Mouse (Mus musculus) kidney, adult 18-20 months (tissue): ENCODE results near the gene Spg20.
A peak's percentile ranks its signal among the peaks of the same experiment; 100 is the strongest.

Source experiments
- DNase-seq: peaks from one replicate; pipeline ENCODE4 v3.0.0; 2021

The Spg20 gene

DNA sequence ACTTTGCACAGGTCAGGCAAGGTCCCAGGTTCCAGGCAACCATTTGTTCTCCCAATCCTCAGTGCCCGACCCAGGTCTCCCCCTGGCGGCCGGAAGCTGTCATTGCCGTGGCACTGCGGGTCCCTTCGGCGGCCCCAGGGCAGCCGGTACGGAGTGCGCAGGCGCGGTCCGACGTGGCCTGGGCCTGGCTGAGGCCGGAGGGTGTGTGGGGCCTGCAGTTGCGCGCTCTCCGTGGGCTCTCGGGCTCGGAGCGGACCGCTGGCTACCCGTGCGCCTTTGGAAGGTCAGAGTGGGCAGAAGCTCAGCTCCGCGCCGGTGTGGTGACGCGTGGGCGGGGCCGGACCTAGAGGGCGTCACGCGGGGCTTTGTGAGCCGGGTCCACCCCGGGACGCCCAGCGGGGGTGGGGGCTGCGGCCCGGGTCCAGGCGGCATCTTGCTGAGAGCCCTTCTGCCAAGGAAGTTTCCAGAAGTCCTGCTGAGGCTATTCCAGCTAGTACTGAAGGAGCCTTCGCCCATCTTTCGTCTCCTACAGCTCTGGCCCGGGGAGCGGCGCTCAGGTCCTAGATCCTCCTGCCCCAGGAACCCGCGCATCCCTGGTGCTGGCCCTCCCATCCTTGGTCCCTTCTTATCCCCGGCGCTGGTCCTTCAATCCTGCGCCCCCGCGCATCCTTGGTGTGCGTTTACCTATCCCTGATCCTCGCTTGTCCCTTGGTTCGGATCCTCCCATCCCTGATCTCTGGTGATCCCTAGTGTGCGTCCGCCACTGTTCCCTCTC lies at the start of gene Spg20:
Gene Spg20 (plus strand): TSS at position 174 of the 775 bp plus-strand sequence.
- DNase-seq = peak; percentile 97

- no peak for DNase-seq
These were observed 49.3 kb upstream of the Spg20 start for GRCm38 (mm10) chr3:55062653-55063052.

DNA sequence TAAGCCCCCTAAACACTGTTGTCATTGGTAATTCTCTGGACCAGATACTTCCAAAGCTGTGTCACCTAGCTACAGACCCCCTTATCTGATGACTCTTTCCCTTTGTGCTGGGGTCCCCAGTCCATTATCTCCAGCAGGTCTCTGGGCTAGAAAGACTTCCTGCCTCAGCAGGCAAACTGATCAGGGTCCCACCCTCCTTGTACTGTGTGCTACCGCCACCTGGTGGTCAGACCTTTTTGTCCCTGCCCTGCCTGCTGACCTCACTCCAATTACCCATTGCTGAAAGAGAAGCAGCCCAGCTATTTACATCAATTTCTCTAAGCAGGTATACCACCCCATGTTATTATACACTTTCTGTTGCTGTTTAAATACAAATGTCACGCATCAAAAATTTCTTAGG lies 47.5 kb upstream of the Spg20 start:
- peak; percentile 73 for DNase-seq

DNA sequence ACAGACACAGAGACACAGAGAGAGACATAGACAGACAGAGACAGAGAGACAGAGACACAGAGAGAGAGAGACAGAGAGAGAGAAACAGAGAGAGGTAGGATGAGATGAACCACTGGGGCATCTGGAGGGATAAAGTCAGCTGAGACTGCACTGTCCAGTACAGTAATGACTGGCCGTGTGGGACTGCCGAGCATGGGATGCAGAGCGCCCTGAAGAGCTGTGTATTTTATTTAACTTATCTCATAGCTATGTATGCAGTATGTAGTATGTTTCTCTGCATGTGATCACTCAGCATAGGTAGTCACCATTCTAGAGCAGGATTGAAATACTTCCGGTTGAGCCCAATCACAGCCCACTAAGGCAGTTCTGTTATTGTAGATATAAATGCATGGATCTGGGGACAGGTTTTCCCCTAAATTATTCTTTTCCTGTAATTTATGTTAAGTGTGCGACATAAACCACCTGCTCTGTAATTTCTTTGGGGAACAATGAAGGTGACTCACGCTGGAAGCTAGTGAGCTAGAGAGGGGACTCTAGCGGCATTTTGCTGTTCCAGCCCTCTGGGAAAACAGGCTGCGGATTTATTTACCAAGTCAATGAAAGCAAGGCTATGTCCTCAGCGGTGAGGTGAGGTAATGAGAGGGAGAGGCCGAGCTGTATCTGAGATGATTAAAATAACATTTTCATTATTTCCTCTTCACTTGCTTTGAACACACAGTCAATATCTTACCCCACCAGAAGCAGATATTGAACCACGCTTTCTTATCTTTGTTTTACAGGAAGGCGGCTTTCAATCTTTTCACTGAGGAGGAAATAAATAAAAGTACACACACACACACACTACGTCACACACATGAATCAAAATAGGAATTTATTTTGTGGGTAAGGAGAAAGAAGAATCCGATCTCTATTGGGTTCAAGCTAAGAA lies 45.9 kb upstream of the Spg20 start:
- DNase-seq = no peak

GRCm38 (mm10) chr3:55066666-55067023 lies 45.3 kb upstream of the Spg20 start:
- DNase-seq = no peak

- DNase-seq = no peak
These were observed 44.0 kb upstream of the Spg20 start for GRCm38 (mm10) chr3:55067791-55068434.

DNA sequence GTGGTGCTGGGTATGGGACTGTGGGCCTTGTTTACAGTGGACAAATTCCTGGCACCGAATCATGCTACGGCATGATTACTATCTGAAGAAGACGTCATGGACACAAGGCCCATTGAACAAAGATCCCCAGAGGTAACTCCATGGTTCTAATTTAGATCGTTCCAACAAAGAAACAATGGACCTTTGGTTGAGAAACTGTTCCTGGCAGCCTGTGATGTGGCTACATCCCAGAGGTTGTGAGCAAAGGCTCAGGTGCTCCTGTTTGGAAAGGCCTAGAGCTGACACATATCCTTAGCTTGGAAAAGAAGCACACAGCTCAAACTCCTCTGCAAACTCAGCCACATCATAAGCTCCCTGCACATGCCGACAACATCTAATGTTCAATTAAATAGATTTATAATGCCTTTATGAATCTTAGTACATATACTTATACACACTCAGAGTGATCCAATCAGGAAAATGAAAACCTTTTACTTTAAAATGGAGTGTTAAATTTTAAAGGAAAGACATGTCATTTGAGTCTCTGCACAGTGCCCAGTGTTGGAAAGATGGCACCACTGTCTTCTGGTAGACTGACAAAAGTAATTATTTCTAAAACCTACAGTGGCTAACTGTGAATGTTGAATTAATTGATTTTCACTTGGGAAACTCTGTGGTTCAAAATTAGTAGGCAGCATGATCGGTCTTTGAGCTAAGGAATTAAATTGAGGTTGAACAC lies 37.2 kb upstream of the Spg20 start:
- DNase-seq = no peak

DNA sequence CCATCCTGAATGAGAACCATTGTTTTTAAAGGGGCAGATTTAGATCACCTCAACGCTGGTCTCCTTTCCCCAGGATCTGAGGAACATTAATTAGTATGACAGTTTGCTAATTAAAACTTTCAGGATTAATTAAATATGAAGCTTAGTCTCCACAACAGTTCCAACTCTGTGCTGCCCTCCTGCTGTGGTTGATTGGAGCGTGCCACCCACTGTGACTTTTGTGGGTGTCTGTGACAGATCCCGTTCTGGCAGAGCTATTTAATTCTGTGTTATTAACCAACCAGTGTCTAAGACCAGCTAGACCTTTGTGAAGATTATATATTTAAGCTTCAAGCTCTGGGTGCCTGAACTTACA lies 36.6 kb upstream of the Spg20 start:
- DNase-seq = no peak

GRCm38 (mm10) chr3:55078233-55078632 lies 33.7 kb upstream of the Spg20 start:
- DNase-seq = no peak

- no peak for DNase-seq
These were observed 32.3 kb upstream of the Spg20 start for GRCm38 (mm10) chr3:55079619-55080018.

DNA sequence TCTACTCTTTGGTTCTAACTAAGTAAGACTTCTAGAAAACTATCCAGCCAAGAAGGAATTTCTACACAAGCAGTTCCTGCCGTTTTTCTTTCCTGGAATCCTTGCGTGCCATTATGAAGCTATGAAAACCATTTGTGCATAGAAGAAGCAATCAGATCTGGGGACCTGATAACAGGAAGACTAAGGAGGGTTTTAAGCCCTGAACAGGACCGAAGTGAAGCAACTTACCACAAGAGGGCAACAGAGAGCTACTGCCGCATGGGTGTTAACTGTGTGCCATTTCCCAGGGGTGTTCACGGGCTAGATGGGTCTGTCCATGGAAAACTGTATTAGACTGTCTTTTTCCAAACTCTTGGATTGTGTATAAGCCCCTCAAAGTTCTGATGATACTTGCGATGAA lies 31.9 kb upstream of the Spg20 start:
- DNase-seq = peak; percentile 74

GRCm38 (mm10) chr3:55084781-55085180 lies 27.1 kb upstream of the Spg20 start:
- no peak for DNase-seq

DNA sequence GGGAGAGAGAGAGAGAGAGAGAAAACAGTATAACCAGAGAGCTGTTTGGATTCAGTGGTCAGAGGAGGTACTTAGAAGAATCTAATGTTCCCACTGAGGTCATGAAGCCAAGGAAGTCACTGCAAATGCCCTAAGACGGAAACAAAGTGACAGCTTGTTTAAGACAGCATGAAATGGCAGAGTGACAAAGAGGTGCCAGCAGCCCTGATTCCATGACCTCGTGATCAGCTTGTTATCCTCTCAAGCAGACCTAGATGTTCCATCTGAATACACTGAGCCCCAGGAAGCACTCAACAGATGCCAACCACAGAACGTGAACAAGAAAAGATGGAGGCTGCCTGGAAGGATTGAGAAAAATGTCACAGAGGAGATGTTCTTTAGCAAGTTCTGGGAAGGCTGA lies 26.2 kb upstream of the Spg20 start:
- DNase-seq = no peak

- no peak for DNase-seq
These were observed 25.0 kb upstream of the Spg20 start for GRCm38 (mm10) chr3:55086948-55087347.

GRCm38 (mm10) chr3:55087360-55087759 lies 24.5 kb upstream of the Spg20 start:
- DNase-seq = no peak

DNA sequence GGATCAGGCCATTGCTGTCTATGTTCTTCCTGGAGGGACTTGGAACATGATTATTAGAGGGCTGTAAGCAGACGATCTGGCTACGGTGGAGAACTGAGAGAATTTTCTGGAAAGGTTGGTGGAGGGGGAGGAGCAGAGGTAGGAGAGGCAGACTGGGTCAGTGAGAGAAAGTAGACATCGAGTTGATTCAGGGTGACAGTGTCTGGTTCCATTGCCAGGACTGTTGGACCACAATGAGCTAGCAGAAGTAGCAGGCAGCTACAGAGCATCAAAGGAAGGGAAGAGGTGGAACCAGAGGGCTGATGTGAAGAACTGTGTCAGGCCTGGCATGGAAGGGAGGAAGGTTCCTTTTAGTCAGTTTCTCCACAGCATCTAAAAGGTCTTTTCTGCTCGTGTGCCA lies 23.5 kb upstream of the Spg20 start:
- DNase-seq = no peak

DNA sequence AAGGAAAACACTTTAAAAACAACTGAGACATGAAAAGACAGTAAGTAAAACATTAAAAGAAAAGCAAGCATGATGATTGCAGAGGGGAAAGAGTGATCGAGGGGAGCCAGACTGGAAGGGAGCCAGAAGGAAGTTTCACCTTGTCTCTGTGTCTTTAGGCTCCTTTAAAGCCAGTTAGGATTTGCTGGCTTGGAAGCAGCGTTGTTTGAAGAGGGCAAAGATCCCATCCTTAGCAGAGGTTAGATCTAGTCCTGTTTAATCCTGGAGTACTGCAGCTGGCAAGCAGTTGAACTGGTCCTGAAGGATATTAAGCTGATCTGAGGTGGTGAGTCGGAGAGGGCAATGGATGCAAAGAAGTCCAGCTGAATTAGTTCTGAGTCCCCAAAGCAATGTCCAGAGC lies 23.1 kb upstream of the Spg20 start:
- DNase-seq = peak; percentile 19

GRCm38 (mm10) chr3:55089291-55089690 lies 22.6 kb upstream of the Spg20 start:
- no peak for DNase-seq

GRCm38 (mm10) chr3:55093161-55093560 lies 18.7 kb upstream of the Spg20 start:
- no peak for DNase-seq

DNA sequence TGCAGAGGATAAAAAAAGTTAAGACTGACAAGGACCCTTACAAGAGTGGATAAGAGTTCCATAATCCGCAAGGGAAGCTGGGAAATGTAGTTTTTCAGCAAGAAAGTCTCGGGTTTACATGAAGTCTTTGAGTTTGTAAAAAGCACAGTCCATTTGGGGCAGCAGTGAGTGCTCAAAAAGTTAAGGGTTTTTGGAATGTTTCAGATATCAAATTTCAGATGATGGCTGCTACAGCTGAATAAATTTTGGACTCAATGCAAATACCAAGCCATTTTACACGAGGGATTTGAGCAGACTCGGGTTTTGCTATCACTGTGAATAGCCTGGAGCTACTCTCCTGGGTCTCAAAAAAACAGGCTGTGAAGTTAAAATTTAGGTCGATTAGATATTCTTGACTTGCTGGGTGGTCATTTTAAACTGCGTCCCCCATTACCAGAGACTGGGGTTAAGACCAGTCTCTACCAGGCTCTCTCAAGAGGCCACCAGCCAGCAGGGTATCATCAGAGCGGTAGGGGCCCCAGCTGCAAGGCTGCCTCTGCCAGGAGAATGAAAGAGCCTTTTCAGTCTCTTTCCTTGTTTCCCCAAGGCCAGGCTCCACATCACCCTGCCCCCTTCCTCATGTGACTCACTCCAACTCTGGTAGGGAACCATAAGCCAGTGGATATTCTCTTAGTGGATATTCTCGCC lies 15.8 kb upstream of the Spg20 start:
- DNase-seq = no peak

DNA sequence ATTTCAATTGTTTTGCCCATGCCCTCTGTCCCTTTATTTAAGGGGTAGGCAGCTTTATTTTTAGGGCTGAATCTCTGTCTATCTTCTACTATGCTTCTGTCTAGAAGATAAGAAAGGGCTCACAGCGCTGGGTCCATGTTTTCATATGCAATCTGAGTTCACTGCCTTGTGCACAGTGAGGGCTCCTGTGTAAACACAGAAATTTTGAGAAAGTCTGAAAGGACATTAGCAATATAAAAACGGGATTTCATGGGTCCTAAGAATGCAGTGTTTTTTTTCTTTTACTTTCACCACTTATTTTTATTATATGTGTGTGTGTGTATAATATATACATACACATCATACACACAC lies 15.3 kb upstream of the Spg20 start:
- no peak for DNase-seq

DNA sequence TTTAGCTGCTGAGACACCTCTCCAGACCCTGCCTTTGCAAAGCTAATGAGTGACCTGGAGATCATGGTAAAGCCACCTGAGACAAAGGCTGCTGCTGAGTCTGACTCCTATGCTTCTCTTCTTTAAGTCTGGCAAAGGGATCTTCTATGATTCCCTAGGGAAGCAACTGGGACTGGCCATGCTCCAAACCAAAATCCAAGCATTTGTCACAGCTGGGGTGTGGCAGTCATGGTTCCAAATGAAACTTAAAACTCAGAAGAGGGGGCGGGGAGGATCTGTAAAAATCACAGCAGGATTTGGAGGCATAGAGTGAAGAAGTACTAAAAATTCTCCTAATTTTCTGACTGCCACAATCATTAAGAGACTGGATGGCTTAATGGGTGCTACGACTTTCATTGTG lies 14.7 kb upstream of the Spg20 start:
- DNase-seq = no peak

GRCm38 (mm10) chr3:55098014-55098413 lies 13.9 kb upstream of the Spg20 start:
- no peak for DNase-seq
